Mouse (Mus musculus) liver, embryonic 12.5 days (tissue): ENCODE measurements around the gene Ptrh1. TPM values are rescaled to one million over a fixed set of nuclear protein-coding genes. Genes with fewer than 3 reads are reported as not detected.

Experiments
- polyA plus RNA-seq: library from polyadenylated mRNA; unstranded; fragments of >200 nt; fragmentation: Nextera tagmentation; extraction: Ambion mirVana; gene quantifications from 2 replicates; pipeline ENCODE4 v1.2.1, GENCODE M21; 2016

Ptrh1 gene
- polyA plus RNA-seq, 1 experiment from 2014 or later = 3.5 TPM

Other genes with a start within 250 kb of the Ptrh1 start
- gene Fam102a, start 240.5 kb upstream of the Ptrh1 start, polyA plus RNA-seq = 2.4 and 2.5 TPM in 2 replicates
- gene Dpm2, start 204.9 kb upstream of the Ptrh1 start, polyA plus RNA-seq = 69.5 and 73.8 TPM in 2 replicates
- 0.13 TPM in 1 of 2 replicates, not detected in the other for gene Pip5kl1, start 201.0 kb upstream of the Ptrh1 start, polyA plus RNA-seq
- gene 9430097D07Rik, start 200.1 kb upstream of the Ptrh1 start, polyA plus RNA-seq = not detected in 2 replicates
- 17.5 and 18.9 TPM in 2 replicates for gene St6galnac4, start 188.7 kb upstream of the Ptrh1 start, polyA plus RNA-seq
- gene St6galnac6, start 176.1 kb upstream of the Ptrh1 start, polyA plus RNA-seq = 14.5 and 15.4 TPM in 2 replicates
- 2.6 TPM in 2 replicates for gene Ak1, start 154.0 kb upstream of the Ptrh1 start, polyA plus RNA-seq
- 32.4 and 35.4 TPM in 2 replicates for gene Eng, start 129.2 kb upstream of the Ptrh1 start, polyA plus RNA-seq
- gene Fpgs, start 71.6 kb upstream of the Ptrh1 start, polyA plus RNA-seq = 32.8 and 35.8 TPM in 2 replicates
- 85.3 and 86.1 TPM in 2 replicates for gene Cdk9, start 62.7 kb upstream of the Ptrh1 start, polyA plus RNA-seq
- 9.7 and 10.1 TPM in 2 replicates for gene Sh2d3c, start 54.7 kb upstream of the Ptrh1 start, polyA plus RNA-seq
- gene 6330409D20Rik, start 34.8 kb upstream of the Ptrh1 start, polyA plus RNA-seq = not detected in 2 replicates
- gene Tor2a, start 18.6 kb upstream of the Ptrh1 start, polyA plus RNA-seq = 35.9 and 36.6 TPM in 2 replicates
- gene Ttc16, start 153 bp upstream of the Ptrh1 start, polyA plus RNA-seq = 0.12 and 0.26 TPM in 2 replicates
- 0.44 and 0.54 TPM in 2 replicates for gene Cfap157, start 8.6 kb downstream of the Ptrh1 start, polyA plus RNA-seq
- 5.8 and 5.9 TPM in 2 replicates for gene Stxbp1, start 71.5 kb downstream of the Ptrh1 start, polyA plus RNA-seq
- 11.9 and 12.4 TPM in 2 replicates for gene Fam129b, start 100.3 kb downstream of the Ptrh1 start, polyA plus RNA-seq
- gene Rpl12, start 185.8 kb downstream of the Ptrh1 start, polyA plus RNA-seq = 171 and 174 TPM in 2 replicates
- gene Lrsam1, start 185.8 kb downstream of the Ptrh1 start, polyA plus RNA-seq = 3.5 and 4.4 TPM in 2 replicates
- 11.2 and 11.9 TPM in 2 replicates for gene Slc2a8, start 206.3 kb downstream of the Ptrh1 start, polyA plus RNA-seq